ENCODE assay signal across 16 mouse cellular contexts in genomic region chr4:83172278-83172677, GRCm38 (mm10).
A peak's percentile ranks its signal among the peaks of the same experiment; 100 is the strongest.
DNase-seq lines count a peak whose midpoint lies in the region; ATAC-seq lines count a peak whose summit lies in the region.
"Had no signal": no experiment of that assay in that cellular context is flagged by ENCODE, and none has a peak within 500 bp of the region (broad histone marks: within the 10 kb centered on the region; RNA-seq: fewer than 3 reads in every experiment).

No protein-coding gene starts in this region.

- H3K4me3 ChIP-seq in midbrain, embryonic 13.5 days (replicated peaks) = no peak overlapping the region
- no peak overlapping the region for H3K4me3 ChIP-seq in hindbrain, embryonic 11.5 days (ENCODE audit: low read depth, low read length)
- H3K4me3 ChIP-seq: midbrain, embryonic 10.5 days had no signal

- no peak for DNase-seq in frontal cortex, postnatal 14 days (ENCODE audit: low spot score in 2 of 2)
- DNase-seq in right cerebral cortex, postnatal 10 days (ENCODE audit: low spot score in 2 of 2) = peak; percentile 42 to 62
- DNase-seq in right cerebral cortex, adult 2 months (ENCODE audit: low spot score in 2 of 2) = no peak
- DNase-seq in hindlimb bud, embryonic 11.5 days (ENCODE audit: extremely low spot score, low read depth, low spot score) = peak; percentile 26
- DNase-seq in hindbrain, embryonic 11.5 days (ENCODE audit: low spot score) = no peak
- DNase-seq in cerebellum, adult 18-20 months = no peak
- DNase-seq: adrenal gland, postnatal 14 days; B cell, adult 2 months; heart, adult 11 months; heart, postnatal 36 days; thymus, adult 18-20 months had no signal

- H3K27me3 ChIP-seq in midbrain, embryonic 13.5 days = no peaks in the 10 kb centered on the region
- no peaks in the 10 kb centered on the region for H3K27me3 ChIP-seq in hindbrain, embryonic 11.5 days (ENCODE audit: control insufficient read depth, insufficient read depth, low read length)

- H3K4me1 ChIP-seq in midbrain, embryonic 13.5 days (replicated peaks) = no peaks in the 10 kb centered on the region
- no peaks in the 10 kb centered on the region for H3K4me1 ChIP-seq in hindbrain, embryonic 11.5 days (replicated peaks; ENCODE audit: control insufficient read depth, insufficient read depth, low read length)

- WGBS in midbrain, embryonic 13.5 days = 78% methylated on average over 3 of the region's 3 CpGs
- 72% methylated on average over 3 of the region's 3 CpGs for WGBS in hindbrain, embryonic 11.5 days

- no peak overlapping the region for H3K9ac ChIP-seq in midbrain, embryonic 13.5 days (replicated peaks)
- no peak overlapping the region for H3K9ac ChIP-seq in hindbrain, embryonic 11.5 days (ENCODE audit: low read depth, low read length)

- no peak overlapping the region for H3K27ac ChIP-seq in midbrain, embryonic 13.5 days
- H3K27ac ChIP-seq in hindbrain, embryonic 11.5 days (ENCODE audit: low read depth, low read length) = no peak overlapping the region
- H3K27ac ChIP-seq: midbrain, embryonic 10.5 days had no signal

- no peaks in the 10 kb centered on the region for H3K9me3 ChIP-seq in midbrain, embryonic 13.5 days
- no peaks in the 10 kb centered on the region for H3K9me3 ChIP-seq in hindbrain, embryonic 11.5 days (ENCODE audit: control insufficient read depth, low read length)
- H3K9me3 ChIP-seq: midbrain, embryonic 10.5 days had no signal

- ATAC-seq in frontal cortex, adult (ENCODE audit: low TSS enrichment) = peak; percentile 66; the same call in 1 of the 2 replicates
- no peak for ATAC-seq in midbrain, embryonic 13.5 days
- no peak for ATAC-seq in hindbrain, embryonic 11.5 days (ENCODE audit: low FRiP score)
- ATAC-seq: intestine, embryonic 16.5 days; lung, postnatal 0 days had no signal

- H3K4me2 ChIP-seq in midbrain, embryonic 13.5 days (replicated peaks) = no peak overlapping the region
- H3K4me2 ChIP-seq in hindbrain, embryonic 11.5 days (replicated peaks; ENCODE audit: low read depth, low read length) = no peak overlapping the region

- no peaks in the 10 kb centered on the region for H3K36me3 ChIP-seq in midbrain, embryonic 13.5 days
- H3K36me3 ChIP-seq in hindbrain, embryonic 11.5 days (ENCODE audit: control insufficient read depth, insufficient read depth, low read length) = no peaks in the 10 kb centered on the region
- H3K36me3 ChIP-seq: midbrain, embryonic 10.5 days had no signal

Comparison
In these comparisons a context has a peak if more than half of its experiments do, and no peak if none do; other contexts are left out.
1. DNase-seq: peak in right cerebral cortex, postnatal 10 days (2 of 2) and hindlimb bud, embryonic 11.5 days (single experiment); none in frontal cortex, postnatal 14 days (0 of 2), right cerebral cortex, adult 2 months (0 of 2), hindbrain, embryonic 11.5 days (single experiment) and cerebellum, adult 18-20 months (0 of 2).